Mouse (Mus musculus): ENCODE results near the gene 1700020A23Rik.

Gene 1700020A23Rik

GRCm38 (mm10) chr2:130411558-130412495, 6.8 kb downstream of the 1700020A23Rik start:
- DNase-seq (ENCODE audit: low spot score): peak; percentile 82

DNA sequence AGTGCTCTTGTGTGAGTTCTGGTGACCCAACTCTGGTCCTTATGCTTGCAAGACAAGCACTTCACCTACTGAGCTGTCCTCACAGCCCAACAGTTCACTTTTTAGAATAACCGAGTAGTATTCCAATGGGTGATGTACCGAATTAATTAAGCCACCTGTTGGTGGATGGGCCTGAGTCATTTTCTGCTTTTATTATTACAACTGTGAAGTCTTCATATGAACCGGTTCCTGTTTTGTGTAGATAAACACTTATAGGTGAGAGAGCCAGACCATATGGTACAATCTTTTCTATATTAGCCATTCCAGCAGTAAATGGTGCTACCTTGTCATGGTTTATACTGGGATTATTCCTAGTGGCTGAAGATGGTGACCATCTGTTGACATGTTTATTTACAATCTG, 7.7 kb downstream of the 1700020A23Rik start:
- DNase-seq (ENCODE audit: low spot score): no peak

- no peak for DNase-seq (ENCODE audit: low spot score)
Observed at GRCm38 (mm10) chr2:130414094-130414856, 9.2 kb downstream of the 1700020A23Rik start.

DNA sequence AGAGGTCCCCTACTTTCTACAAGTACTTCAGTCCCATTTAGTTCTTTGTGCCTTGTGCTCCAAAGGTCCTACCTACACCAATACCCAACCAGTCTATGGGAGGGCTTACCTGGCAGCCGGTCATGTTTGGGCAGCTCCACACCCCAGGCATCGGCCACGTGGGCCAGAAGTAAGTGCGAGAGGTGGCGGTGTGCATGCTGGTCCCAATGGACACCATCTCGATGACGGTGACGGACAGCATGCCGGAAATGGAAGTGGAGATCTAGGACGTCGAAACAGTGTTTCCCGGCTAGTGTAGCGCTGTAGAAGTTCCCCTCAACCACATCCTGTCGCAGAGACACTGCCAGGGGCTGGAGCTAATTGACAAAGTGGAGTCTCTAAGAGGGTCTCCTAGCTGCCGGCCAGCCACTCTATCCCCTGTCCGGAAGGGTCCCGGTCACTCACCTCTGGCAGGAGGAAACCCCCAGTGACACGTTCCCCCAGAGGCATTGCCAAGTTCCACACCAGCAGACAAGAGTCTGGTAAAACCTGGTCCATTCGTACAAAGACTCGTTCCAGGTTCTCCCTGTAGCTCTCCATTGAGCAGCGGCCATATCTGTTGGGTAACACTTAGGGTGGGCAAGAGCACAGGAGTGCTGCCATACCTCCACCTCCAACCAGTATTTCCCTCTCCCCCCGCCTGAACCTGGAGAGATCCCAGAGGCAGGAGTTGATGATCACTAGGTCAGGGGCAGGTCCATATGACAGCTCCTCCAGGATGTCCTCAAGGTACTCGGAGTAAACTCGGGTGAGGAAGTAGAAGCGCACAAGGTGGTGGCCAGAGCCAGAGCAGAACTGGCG, 16.9 kb downstream of the 1700020A23Rik start:
- no peak for DNase-seq (ENCODE audit: low spot score)

GRCm38 (mm10) chr2:130423397-130424125, 18.5 kb downstream of the 1700020A23Rik start:
- peak; percentile 87 for DNase-seq (ENCODE audit: low spot score)

DNA sequence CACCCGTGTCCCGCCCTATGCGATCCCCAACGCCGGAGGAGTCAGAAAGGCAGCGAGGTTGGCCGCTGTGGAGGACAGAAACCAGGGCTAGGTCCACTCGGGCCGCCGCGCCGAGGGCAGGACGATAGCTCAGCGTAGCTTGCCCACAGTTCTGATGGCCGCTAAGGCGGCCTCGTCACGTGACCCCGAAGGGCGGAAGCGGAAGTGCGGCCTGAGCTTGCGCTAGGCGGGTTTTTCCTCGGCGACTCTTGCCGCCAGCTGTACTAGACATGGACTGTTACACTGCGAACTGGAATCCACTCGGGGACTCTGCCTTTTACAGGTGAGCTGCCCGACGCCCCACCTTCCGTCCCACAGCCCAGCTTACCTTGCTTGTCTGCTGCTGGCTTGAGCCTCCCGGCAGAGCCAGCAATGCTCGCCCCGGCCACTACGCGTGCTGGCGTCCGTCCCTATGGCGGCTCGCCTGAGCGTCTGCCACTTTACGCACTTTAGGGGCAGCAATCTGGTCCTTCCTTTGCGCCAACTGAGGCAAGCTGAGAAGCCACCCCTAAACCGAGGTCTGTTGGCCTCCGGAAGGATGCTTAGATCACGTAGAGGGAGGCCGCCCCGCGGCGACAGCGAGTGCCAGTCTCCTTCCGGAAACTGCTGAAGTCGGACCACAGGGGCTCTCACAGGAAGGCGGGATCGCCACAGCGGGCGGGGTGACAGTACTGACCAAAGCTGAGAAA, 19.2 kb downstream of the 1700020A23Rik start, which contains the start of the genes Vps16 and Pced1a:
Gene Vps16 (plus strand): TSS at position 214 of the 728 bp plus-strand sequence.
Gene Pced1a (minus strand): TSS at position 576 of the 728 bp plus-strand sequence.
- DNase-seq (ENCODE audit: low spot score): peak; percentile 92

DNA sequence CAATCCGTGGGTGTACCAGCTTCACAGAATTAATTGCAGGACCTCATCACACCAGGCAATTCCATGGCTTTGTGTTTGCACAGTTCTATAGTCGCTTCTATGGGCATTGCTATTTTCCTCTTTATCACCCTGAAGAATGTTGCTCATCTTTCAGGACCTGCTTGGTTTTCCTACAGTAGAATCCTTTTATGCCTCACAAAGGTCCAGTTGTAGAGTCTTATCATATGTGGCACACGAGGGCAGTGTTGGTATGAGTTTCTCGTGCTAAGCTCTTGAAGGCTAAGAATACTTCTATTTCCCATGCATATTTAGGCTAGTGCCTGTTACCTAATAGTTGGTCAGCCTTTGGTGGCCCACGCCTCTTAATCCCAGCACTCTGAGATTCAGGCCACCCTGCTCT, 20.1 kb downstream of the 1700020A23Rik start:
- no peak for DNase-seq (ENCODE audit: low spot score)

DNA sequence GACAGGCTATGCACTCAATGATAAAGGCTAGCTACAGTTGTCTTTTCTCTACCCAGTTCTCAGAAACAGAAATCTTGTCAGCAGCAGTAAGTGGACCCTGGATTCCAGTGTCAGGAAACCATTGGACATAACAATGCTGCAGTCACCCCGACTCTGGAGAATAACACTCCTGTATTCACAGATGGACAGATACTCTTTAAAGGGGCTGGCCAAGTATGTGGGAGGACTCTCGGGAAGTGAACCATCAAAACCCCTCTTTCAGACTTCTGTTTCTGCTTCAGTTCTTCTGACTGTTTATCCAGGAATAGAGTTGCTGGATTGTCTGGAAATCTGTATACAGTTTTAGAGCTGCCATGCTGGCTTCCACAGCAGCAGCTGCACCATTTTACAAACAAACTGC, 24.8 kb downstream of the 1700020A23Rik start:
- DNase-seq (ENCODE audit: low spot score): no peak

GRCm38 (mm10) chr2:130430484-130430883, 25.4 kb downstream of the 1700020A23Rik start:
- no peak for DNase-seq (ENCODE audit: low spot score)

GRCm38 (mm10) chr2:130432157-130432556, 27.1 kb downstream of the 1700020A23Rik start:
- DNase-seq (ENCODE audit: low spot score): no peak

GRCm38 (mm10) chr2:130433152-130433551, 28.1 kb downstream of the 1700020A23Rik start:
- no peak for DNase-seq (ENCODE audit: low spot score)

DNA sequence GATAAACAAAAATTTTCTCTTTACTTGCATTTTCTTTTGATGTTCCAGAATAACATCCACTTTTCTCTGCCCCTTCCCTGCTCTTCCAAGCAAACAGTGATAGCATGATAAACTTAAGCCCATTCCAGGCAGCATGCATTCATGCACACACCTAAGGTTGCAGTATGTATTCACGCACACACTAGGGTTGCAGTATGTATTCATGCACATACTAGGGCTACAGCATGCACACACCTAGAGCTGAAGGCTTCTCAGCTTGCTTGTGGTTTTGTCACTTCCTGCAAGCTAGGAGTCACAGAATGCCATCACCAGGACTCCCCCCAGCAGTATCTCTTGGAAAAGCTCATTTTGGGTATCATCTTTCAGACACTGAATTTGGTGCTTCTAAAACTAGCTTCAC, 31.7 kb downstream of the 1700020A23Rik start:
- no peak for DNase-seq (ENCODE audit: low spot score)

- DNase-seq (ENCODE audit: low spot score): no peak
Observed at GRCm38 (mm10) chr2:130438861-130439260, 33.8 kb downstream of the 1700020A23Rik start.

DNA sequence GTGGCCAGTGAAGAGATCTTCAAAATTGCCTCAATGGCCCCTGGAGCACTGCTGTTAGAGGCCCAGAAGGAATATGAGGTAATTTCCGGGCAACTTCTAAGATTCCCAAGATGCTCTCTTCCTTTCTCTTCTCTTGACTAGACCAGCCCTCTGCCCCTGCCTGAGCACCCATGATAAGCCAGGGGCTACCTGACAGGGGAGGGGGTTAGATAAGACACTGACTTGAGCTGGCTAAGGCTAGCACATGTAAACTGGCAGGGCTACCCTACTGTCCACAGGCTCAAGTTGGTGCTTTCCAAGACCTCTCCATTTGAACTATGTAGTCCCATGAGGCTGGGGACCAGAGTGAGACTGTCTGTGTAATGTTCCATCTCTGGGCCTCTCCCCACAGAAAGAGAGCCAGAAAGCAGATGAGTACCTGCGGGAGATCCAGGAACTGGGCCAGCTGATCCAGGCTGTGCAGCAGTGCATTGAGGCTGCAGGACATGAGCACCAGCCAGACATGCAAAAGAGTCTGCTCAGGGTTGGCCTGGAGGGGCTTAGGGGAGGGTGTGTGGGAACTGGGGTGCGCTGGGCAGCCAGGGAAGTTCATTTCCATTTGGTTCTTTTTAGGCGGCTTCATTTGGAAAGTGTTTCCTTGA, 34.9 kb downstream of the 1700020A23Rik start:
- no peak for DNase-seq (ENCODE audit: low spot score)

GRCm38 (mm10) chr2:130442162-130442561, 37.1 kb downstream of the 1700020A23Rik start:
- DNase-seq (ENCODE audit: low spot score): no peak

GRCm38 (mm10) chr2:130448449-130448848, 43.4 kb downstream of the 1700020A23Rik start:
- no peak for DNase-seq (ENCODE audit: low spot score)

DNA sequence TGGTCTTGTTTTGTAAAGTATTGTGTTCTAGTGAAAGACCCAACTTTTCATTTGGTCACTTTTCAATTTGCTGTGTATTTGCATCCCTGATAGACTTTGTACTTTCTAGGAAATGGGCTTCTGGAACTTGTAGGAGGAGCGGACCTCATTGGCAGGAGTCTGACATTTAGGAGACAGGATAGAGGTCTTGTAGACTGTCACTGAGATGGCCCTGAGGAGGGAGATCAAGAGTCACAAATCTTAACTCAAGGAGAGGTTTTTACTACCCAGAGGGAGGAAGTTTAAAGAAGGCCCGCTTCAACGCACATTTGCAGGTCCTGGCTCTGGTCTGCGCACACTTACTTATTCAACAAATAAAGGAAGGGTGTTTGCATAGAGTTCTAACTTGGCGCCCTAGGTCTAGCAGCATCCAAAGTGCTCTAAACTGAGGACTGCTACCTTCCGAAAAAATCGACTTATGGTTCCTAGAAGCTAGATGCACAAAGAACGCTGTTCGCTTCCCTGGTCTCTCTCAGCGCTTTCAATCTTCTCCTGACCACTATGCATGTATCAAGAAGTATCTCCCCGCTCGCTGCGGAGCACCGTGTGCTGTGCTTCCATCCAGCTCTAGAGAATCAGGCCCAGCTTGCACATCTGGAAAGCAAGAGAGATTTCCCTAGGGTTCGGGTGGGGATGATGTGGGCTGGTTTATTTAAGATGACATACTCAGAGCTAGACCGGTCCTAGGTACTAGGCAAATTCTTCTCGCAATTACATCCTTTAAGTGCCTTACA, 44.1 kb downstream of the 1700020A23Rik start:
- no peak for DNase-seq (ENCODE audit: low spot score)

DNA sequence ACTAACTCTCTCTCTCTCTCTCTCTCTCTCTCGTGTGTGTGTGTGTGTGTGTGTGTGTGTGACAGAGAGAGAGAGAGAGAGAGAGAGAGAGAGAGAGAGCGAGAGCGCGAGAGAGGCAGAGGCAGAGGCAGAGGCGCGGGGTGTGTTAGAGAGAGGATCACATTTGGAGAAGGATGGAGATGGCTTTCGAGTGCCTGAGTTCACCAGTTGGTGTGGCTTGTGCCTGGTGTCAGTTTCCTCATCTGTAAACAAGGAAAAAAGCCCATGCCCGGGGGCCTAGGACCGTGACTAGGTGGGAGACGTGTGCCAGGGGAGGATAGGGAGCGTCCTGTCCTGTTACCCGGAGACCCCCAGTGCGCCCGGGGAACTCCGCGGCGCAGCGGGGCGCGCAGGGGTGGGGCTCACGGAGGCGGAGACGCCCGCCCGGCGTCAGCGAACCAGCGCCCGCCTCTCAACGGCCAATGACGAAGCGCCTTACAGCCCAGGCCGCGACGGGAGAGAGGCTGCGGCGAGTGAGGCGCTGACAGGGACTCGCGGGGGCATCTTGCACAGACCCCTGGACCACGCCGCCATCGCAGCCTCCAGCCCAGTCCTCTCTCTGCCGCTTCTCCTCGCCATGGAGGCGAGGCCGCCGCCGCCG, 44.9 kb downstream of the 1700020A23Rik start, which contains the start of gene Ptpra:
Gene Ptpra (plus strand): TSS at position 485 of the 640 bp plus-strand sequence.
- DNase-seq (ENCODE audit: low spot score): peak; percentile 87

- peak; percentile 71 for DNase-seq (ENCODE audit: low spot score)
Observed at GRCm38 (mm10) chr2:130450434-130450796, 45.4 kb downstream of the 1700020A23Rik start.

Measured in testis, postnatal 14 days (tissue).